Mouse (Mus musculus): ENCODE data around the gene Kmt2b.

DNA sequence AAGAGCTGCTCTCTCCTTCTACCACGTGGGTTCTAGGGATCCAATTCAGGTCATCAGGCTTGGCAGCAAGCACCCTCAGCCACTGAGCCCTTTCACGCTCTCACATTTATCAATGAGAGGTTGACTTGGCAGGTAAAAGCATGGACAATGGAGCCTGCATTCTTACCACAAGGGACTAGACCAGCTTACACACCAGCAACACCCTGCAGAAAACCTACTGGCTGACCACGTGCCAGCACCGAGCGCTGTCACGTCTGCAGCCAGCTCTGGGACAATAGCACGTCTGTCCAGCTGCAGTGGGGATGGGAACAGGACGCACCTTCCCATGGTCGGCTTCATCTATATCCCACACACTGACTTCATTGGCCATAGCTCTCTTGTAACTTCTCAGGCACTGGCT is 30.1 kb upstream of the Kmt2b start:
- TF ChIP-seq CTCF (IDR thresholded peaks at IDR 0.05; ENCODE audit: control insufficient read depth, insufficient read depth, insufficient replicate concordance, low read depth, low read length), result no peak
- TF ChIP-seq POLR2A (IDR thresholded peaks at IDR 0.05; ENCODE audit: control insufficient read depth, low read depth, low read length), result no peak

Measured in testis, adult 2 months (tissue).